Mouse (Mus musculus) embryonic facial prominence, embryonic 11.5 days (tissue): Measurements from ENCODE around the gene Cmtm8. TPM values are rescaled to one million over a fixed set of nuclear protein-coding genes. Genes with fewer than 3 reads are reported as not detected.

Source experiments
- ATAC-seq: fragments of 200-750 bp; cut with Nextera tagmentation; replicated peaks from 2 replicates; pipeline ENCODE4 v1.8.0; 2017; ENCODE audit warnings: low read depth; ENCODE audit not compliant: insufficient number of reproducible peaks, low FRiP score, low TSS enrichment
- DNase-seq: peaks from one replicate; pipeline ENCODE4 v3.0.0-alpha.2; 2015; ENCODE audit warnings: low spot score
- H3K27ac ChIP-seq: fragments of 300-500 bp; sonication (generic); replicated peaks from 2 replicates; pipeline ENCODE4 v1.5.1; 2014; ENCODE audit warnings: mild to moderate bottlenecking, low read depth, low read length, control low read depth
- H3K27me3 ChIP-seq: fragments of 300-500 bp; sonication (generic); 2 replicates; pipeline ENCODE4 v1.6.1; 2014; ENCODE audit warnings: mild to moderate bottlenecking, low read length, moderate library complexity, mixed read lengths; ENCODE audit not compliant: control insufficient read depth, insufficient read depth
- H3K36me3 ChIP-seq: fragments of 300-500 bp; sonication (generic); replicated peaks from 2 replicates; pipeline ENCODE4 v1.6.1; 2014; ENCODE audit warnings: low read depth, mild to moderate bottlenecking, low read length, moderate library complexity, mixed read lengths; ENCODE audit not compliant: control insufficient read depth, insufficient read depth
- H3K4me1 ChIP-seq: fragments of 300-500 bp; sonication (generic); 2 replicates; pipeline ENCODE4 v1.6.1; 2014; ENCODE audit warnings: low read length, mixed read lengths; ENCODE audit not compliant: control insufficient read depth, insufficient read depth
- H3K4me2 ChIP-seq: fragments of 300-500 bp; sonication (generic); 2 replicates; pipeline ENCODE4 v1.6.1; 2014; ENCODE audit warnings: low read depth, mild to moderate bottlenecking, control low read depth, low read length, moderate library complexity
- H3K4me3 ChIP-seq: fragments of 300-500 bp; sonication (generic); 2 replicates; pipeline ENCODE4 v1.5.1; 2014; ENCODE audit warnings: low read depth, low read length, control low read depth
- H3K9ac ChIP-seq: fragments of 300-500 bp; sonication (generic); replicated peaks from 2 replicates; pipeline ENCODE4 v1.6.1; 2014; ENCODE audit warnings: mild to moderate bottlenecking, control low read depth, low read length
- H3K9me3 ChIP-seq: fragments of 300-500 bp; sonication (generic); replicated peaks from 2 replicates; pipeline ENCODE4 v1.6.1; 2016; ENCODE audit warnings: mild to moderate bottlenecking, low read length, inconsistent platforms, mixed read lengths; ENCODE audit not compliant: control insufficient read depth
- WGBS: fragments of 180-500 bp; shearing (Covaris S2); extraction: QIAGEN DNeasy Blood & Tissue Kit; methylation state at CpG from one replicate; pipeline ENCODE4 v1.1.7; 2014; 5-methylcytosine and 5-hydroxymethylcytosine counted together
- polyA plus RNA-seq: library from polyadenylated mRNA; unstranded; fragments of >200 nt; fragmentation: Nextera tagmentation; extraction: Ambion mirVana; gene quantifications from 2 replicates; pipeline ENCODE4 v1.2.1, GENCODE M21; 2014

Cmtm8 gene
- polyA plus RNA-seq, 1 experiment from 2014 or later = 17.3 TPM

GRCm38 (mm10) chr9:114789989-114790388 is 54.0 kb downstream of the Cmtm8 start:
- ATAC-seq (0 out of 2 replicates have a peak, but pooled peaks have one; percentile 42), DNase-seq (no peak)
- no peaks in the 10 kb centered on the region for H3K36me3 ChIP-seq
- no peaks in the 10 kb centered on the region for H3K9me3 ChIP-seq
- H3K27ac ChIP-seq = no peak overlapping the region
- H3K9ac ChIP-seq = no peak overlapping the region
- H3K4me3 ChIP-seq = no peak overlapping the region
- no peak overlapping the region for H3K4me2 ChIP-seq
- H3K27me3 ChIP-seq = no peaks in the 10 kb centered on the region
- WGBS = 74% methylated on average over 8 of the region's 8 CpGs
- no peaks in the 10 kb centered on the region for H3K4me1 ChIP-seq

GRCm38 (mm10) chr9:114789557-114789956 is 54.4 kb downstream of the Cmtm8 start:
- Histone ChIP-seq H3K9me3 (no peaks in the 10 kb centered on the region), H3K4me3 (no peak overlapping the region), H3K27me3 (no peaks in the 10 kb centered on the region), H3K9ac (no peak overlapping the region), H3K4me2 (no peak overlapping the region), H3K36me3 (no peaks in the 10 kb centered on the region), H3K4me1 (no peaks in the 10 kb centered on the region), H3K27ac (no peak overlapping the region)
- no peak for ATAC-seq
- WGBS = 75% methylated on average over 7 of the region's 7 CpGs
- no peak for DNase-seq

GRCm38 (mm10) chr9:114788697-114789096 is 55.3 kb downstream of the Cmtm8 start:
- H3K4me1 ChIP-seq = no peaks in the 10 kb centered on the region
- DNase-seq (no peak), ATAC-seq (no peak)
- no peak overlapping the region for H3K4me2 ChIP-seq
- no peaks in the 10 kb centered on the region for H3K27me3 ChIP-seq
- H3K9me3 ChIP-seq = no peaks in the 10 kb centered on the region
- no peak overlapping the region for H3K9ac ChIP-seq
- H3K27ac ChIP-seq = no peak overlapping the region
- WGBS = 93% methylated on average over 8 of the region's 8 CpGs
- H3K36me3 ChIP-seq = no peaks in the 10 kb centered on the region
- H3K4me3 ChIP-seq = no peak overlapping the region

GRCm38 (mm10) chr9:114787716-114788115 is 56.2 kb downstream of the Cmtm8 start:
- H3K36me3 ChIP-seq = no peaks in the 10 kb centered on the region
- WGBS = 91% methylated on average over 7 of the region's 7 CpGs

GRCm38 (mm10) chr9:114787134-114787533 is 56.8 kb downstream of the Cmtm8 start:
- no peak for DNase-seq
- H3K27ac ChIP-seq = no peak overlapping the region
- ATAC-seq = no peak
- H3K4me2 ChIP-seq = no peak overlapping the region
- no peak overlapping the region for H3K9ac ChIP-seq
- H3K36me3 ChIP-seq = no peaks in the 10 kb centered on the region
- H3K27me3 ChIP-seq = no peaks in the 10 kb centered on the region
- H3K4me3 ChIP-seq = no peak overlapping the region
- no peaks in the 10 kb centered on the region for H3K9me3 ChIP-seq
- H3K4me1 ChIP-seq = no peaks in the 10 kb centered on the region
- 92% methylated on average over 5 of the region's 5 CpGs for WGBS

More at GRCm38 (mm10) chr9:114787716-114788115, 56.2 kb downstream of the Cmtm8 start:
- Histone ChIP-seq H3K27me3 (no peaks in the 10 kb centered on the region), H3K27ac (no peak overlapping the region), H3K9ac (no peak overlapping the region), H3K4me1 (no peaks in the 10 kb centered on the region), H3K9me3 (no peaks in the 10 kb centered on the region), H3K4me3 (no peak overlapping the region), H3K4me2 (no peak overlapping the region)
- DNase-seq (no peak), ATAC-seq (no peak)

- DNase-seq = peak; percentile 81
- Histone ChIP-seq H3K9me3 (no peaks in the 10 kb centered on the region), H3K9ac (no peak overlapping the region), H3K36me3 (no peaks in the 10 kb centered on the region), H3K4me3 (no peak overlapping the region), H3K4me2 (no peak overlapping the region), H3K4me1 (no peaks in the 10 kb centered on the region), H3K27me3 (no peaks in the 10 kb centered on the region), H3K27ac (no peak overlapping the region)
- ATAC-seq = no peak
- 11% methylated on average over 16 of the region's 16 CpGs for WGBS
Measured at GRCm38 (mm10) chr9:114785432-114786125, 58.4 kb downstream of the Cmtm8 start.

GRCm38 (mm10) chr9:114781526-114782212 is 62.3 kb downstream of the Cmtm8 start, which contains the start of gene Cmtm7:
Gene Cmtm7 (minus strand): TSS chr9:114781856.
- WGBS = under 1% methylated on average over 53 of the region's 54 CpGs
- ATAC-seq (peak; percentile 78), DNase-seq (peak; percentile 73)
- no peaks in the 10 kb centered on the region for H3K27me3 ChIP-seq
- no peaks in the 10 kb centered on the region for H3K4me1 ChIP-seq
- H3K36me3 ChIP-seq = no peaks in the 10 kb centered on the region
- H3K9ac ChIP-seq = peak within 1 kb of the TSS; percentile 86
- H3K4me3 ChIP-seq = peak within 1 kb of the TSS; percentile 64
- H3K27ac ChIP-seq = peak within 1 kb of the TSS; percentile 61
- H3K4me2 ChIP-seq = peak within 1 kb of the TSS; percentile 96
- H3K9me3 ChIP-seq = no peaks in the 10 kb centered on the region
